Mouse (Mus musculus): ENCODE data around the gene Pomp.

Pomp gene

DNA sequence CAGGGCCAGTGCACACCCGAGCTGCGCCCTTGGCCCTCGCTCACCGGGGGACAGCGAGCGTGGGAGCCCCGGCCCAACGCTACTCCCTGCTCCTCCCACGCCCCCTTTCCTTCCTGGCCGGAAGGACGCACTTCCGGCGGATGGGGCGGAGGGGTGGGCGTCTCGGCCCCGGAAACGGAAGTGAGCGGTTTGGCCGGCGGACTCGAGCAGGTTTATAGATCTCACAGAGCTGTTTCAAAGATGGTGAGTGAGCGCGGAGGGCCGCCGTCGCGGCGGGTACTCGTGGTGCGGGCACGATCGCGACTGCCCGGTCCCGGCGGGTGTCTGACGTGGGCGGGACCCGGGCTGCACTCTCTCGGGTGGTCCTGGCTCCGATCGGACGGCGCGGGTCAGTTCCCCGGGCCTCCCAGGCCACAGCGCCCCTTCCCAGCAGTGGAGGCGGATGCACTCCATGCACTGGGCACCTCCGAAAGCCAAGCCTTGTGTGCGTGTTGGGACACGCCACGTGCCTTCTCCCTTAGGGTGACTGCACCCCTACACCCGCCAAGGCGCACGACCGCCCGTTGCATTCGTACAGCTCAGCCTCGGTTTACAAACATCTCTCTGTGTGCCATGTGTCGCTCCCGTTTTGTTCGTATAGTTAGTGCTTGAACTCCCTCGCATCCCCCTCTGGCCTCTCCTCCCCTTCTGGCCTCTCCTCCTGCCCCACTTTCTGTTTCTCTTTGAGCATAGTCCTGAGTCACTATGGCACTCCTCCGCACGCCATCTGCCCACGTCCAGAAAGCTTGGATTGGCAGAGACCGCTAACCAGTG, at the start of gene Pomp:
Gene Pomp (plus strand): TSS at position 13 of the 813 bp plus-strand sequence.
- peak; percentile 81 for DNase-seq (ENCODE audit: low read depth, low spot score)

DNA sequence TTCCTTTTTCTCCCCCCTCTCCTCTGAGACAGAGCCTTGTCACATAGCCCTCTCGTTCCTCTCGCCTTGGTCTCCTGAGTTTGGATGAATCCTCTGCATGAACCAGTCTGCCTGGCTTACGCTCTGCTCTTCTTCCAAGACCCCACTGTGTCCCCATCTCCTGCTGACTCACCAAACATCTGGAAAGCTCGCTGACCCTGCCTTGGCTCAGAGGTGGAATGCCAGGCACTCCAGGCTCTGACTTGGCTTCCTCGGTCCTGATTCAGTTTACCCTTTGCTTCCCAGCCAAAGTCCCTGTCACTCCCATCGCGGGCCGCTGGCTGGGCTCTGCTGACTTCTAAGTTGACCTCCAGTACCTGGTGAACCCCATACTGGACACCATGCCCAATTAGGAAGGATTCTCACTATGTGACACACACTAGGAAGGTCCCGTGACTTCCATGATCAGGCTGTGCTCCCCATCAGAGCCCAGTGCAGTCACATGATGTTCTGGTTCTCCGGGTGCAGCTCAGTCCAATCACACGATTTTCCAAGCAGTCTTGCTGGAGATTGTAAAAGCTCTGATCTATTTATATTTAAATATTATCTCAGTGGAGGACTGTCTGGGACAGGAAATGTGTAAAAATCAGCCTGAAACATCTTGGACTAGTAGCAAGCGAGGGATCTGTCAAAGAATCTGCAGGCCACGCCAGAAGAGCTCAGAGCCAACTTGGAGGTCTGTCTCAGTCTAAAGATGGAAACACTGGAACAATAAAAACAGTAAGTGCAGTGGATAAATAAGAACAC, 47.8 kb upstream of the Pomp start:
- DNase-seq (ENCODE audit: low read depth, low spot score), result no peak

DNA sequence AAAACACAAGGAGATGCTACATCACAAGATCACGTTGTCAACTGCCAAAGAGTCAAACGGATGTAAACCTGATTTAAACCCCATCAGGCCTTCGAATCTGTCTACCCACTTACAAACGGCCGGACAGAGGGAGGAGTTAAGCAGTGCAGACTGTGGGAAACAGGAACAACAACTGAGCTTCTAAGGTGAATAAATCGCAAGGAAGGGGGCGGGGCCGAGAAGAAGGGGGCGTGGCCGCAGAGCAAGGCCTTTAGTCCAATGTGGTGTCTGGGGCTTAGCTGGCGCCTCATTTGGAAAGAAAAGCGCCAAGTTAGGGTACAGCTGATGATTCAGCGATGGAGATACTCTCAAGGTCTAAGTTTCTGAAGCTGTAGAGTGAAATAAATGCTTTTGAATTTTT, 45.3 kb upstream of the Pomp start:
- DNase-seq (ENCODE audit: low read depth, low spot score), result no peak

DNA sequence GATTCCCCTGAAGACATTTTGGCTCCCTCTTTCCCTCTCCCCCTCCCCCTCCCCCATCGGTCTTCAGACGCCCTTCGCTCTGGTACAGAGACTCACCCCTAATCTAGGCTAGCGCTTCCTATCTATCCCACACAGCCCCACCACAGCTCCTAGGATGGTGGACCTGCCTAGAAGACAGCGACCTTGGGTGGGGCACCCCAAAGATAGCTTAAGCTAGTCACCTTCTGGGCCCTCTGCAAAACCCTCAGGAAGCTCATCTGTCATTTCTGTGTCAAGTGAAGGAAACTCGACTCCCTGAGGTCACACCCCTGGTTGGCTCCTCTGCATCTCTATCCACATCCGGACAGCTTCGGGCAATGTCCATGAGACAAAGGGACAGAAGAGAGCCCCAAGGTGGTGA, 44.7 kb upstream of the Pomp start:
- no peak for DNase-seq (ENCODE audit: low read depth, low spot score)

DNA sequence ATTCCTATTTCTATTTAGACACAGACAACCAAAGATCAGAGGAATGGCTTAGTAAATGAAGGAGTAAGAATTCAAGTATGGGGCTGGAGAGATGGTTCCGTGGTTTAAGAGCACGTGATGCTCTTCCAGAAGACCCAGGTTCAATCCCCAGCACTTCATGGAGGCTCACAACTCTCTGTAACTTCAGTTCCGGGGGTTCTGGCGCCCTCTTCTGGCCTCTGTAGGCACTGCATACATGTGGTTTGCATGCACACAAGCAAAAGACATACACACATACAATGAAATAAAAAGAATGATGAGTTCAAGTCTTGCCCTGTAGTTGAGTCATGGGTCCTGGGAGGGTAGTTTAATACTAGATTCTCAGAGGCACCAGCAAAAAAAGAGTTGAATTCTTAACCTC, 43.8 kb upstream of the Pomp start:
- DNase-seq (ENCODE audit: low read depth, low spot score), result no peak

DNA sequence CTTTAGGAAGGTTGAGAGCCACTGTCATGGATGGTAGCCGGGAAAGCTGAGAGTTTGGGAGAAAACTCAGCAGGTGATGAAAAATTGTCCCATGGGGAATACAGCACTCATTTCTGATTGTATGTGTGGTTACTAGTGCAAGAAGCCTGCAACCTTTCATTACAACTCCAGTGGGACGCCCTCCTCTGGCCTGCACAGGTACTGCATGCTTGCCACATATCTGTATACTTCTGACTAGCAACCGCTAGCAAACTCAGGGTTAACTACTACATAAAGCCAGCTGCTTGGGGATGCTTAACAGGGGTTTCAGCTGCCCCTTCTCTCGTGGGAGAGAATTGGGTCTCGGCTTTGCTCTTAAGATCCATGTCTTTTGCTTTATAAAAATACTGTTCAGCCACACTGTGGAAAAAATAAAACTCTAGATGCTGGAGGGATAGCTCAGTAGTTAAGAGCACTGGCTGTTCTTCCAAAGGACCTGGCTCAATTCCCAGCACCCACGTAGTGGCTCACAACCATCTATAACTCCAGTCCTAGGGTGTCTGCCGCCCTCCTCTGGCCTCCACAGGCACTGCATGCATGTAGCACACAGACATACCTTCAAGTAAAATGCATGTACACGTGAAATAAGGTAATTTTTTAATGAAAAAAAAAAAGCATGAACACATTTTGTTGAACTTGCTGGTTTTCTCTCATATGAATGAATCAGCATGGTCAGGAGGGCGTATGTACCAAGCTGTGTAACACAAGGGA, 42.3 kb upstream of the Pomp start:
- no peak for DNase-seq (ENCODE audit: low read depth, low spot score)

DNA sequence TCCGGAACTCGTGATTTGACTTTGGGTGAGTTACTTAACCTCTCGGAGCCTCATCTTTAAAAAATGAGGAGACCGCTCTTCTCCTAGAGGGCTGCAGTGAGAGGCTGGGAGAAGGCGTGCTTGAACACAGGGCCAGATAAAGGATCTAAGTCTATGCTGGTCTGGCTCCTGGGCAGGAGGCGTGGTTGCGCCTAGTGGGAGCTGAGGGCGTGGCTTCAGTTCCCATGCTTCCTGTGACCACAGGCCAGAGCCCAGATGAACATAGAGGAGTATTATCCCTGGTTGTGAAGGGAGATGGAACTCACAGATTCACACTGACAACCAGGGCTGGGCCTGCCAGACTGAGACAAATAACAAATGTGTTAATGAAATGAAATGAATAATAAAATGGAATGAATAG, 41.4 kb upstream of the Pomp start:
- no peak for DNase-seq (ENCODE audit: low read depth, low spot score)

DNA sequence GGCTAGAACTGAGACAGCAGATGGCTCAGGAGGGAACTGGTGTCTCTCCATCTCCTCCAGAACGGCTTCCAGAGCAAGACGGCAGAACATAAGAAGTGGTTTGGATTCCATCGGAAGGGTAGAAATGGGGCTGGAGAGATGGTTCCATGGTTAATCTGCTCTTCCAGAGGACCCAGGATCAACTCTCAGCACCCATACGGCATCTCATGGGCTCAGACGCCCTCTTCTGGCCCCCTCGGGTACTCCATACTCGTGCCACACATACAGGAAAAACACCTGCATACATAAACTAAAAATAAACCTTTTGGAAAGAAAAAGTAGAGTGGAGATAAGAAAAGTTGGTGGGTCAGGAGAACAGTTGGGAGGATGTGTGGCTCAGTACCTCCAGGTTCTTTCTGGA, 40.4 kb upstream of the Pomp start:
- DNase-seq (ENCODE audit: low read depth, low spot score), result no peak

DNA sequence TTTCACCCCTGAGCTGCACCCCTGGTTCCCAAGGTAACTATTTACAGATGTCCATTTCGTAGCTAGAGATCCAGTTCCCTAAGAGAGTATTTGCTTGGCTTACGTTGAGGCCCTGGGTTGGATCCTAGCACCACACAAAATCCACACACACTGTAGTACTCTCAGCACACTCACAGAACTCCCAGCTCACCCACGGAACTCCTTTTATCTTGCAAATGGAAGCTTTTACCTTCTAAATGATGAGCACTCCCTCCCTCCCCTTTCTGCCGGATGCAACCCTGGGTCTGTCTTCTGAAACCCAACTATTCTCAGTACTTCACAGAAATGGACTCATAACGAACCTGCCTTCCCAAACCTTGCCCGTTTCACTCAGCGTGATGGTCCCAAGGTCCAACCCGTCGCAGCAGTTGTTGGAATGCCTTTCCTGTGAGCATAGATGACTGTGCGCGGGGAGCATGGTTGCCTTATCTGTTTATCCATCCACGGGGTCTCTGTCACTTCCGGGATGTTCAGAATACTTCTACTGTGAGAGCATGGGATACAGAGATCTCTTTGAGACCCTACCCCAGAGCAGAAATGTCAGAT, 36.1 kb upstream of the Pomp start:
- DNase-seq (ENCODE audit: low read depth, low spot score), result no peak

DNA sequence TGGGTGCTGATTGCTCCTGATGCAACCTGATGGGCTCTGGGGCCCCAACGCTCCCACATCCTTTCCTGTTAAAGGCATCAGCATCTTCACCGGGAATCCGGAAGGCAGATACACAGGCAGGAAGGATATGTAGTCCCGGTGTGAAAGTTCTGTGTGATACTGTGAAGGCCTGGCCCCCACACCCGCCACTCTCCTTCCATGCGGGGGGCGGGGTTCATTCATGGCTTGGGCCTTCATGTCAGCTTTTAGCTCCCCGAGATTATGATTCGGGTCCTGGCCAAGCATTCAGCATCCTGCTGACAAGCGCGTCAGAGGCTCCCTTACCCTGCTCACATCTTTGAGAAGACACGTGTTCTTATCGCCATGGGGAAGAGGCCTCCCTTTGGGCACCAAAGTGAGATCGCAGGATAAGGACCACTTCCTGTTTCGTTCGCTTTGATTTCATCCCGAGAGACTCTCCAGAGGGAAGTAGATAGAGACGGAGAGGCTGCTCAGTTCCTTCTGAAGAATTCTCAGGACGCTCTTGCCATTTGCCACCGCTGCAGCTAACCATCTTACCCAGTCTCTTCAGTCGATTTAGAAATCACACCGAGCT, 34.8 kb upstream of the Pomp start:
- no peak for DNase-seq (ENCODE audit: low read depth, low spot score)

DNA sequence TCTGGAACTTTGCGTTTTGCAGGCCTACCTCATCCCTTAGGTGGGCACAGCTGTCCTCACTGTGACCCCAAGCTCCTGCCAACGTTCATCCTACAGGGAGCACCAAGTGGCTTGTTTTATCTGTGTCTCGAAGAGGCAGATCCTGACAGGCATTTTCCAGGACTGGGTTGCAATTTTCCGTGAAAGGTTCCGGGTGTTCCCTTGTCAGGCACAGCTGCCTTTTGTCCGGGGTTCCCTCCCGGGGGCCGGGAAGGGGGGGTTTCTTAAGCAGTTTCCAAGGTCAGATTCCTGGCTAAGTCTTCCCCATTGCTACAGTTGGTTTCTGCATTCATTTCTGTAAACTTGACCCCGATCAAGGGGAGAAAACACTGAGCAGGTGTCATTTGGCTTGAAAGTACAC, 34.2 kb upstream of the Pomp start:
- DNase-seq (ENCODE audit: low read depth, low spot score), result no peak

DNA sequence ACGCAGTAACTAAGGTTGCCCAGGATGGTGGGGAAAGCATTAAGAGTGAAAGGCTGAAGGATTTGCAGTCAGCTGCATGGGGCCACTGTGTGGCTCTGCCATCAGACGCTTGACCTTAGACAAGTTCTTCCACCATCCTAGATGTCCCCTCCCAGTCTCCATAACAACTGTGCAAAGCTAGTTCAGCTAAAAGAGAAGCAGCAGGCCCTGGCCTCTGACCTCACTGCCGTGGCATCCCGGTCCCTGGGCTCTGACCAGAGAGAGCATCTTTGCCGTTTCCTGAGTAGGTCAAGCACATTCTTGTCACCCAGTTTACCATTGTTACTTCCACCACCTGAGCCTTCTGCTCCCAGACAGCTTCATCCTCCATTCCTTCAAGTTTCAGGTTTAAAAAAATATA, 33.7 kb upstream of the Pomp start:
- no peak for DNase-seq (ENCODE audit: low read depth, low spot score)

DNA sequence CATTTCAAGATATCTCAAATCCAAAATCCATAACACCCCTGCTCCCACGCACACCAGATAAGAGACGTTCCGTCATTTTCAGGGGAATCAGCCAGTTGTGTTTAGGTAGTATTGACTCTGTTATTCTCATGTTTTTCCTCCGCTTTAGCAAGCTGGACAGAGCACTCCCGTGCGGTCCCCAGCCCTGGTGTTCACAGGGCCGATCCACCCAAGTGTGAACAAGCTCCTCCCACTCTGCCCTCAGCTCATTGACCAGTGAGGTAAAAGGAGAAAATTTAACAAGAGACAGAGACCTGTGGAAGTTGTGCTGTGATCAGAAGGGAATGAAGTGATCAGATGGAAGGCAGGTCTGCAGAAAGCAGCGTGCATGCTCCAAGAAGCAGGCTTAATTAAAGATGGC, 31.4 kb upstream of the Pomp start:
- no peak for DNase-seq (ENCODE audit: low read depth, low spot score)

DNA sequence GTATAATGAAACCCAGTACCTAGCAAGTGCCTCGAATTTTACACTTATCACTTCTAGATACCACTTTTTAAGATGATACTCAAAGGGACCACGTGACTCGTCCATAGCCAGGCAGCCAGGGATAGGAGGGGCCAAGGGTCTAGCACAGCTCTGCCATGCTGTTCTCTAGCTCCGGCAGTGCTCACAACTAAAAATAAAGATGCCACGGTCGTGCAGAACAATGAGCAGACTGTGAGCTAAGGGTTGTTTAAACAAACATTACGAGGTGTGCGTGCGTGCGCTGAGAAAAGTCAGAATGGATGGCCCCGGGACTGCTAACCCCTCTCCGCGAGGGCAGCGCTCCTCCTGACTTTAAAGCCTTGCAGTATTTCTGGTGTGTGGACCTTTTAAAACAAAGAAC, 27.4 kb upstream of the Pomp start:
- no peak for DNase-seq (ENCODE audit: low read depth, low spot score)

DNA sequence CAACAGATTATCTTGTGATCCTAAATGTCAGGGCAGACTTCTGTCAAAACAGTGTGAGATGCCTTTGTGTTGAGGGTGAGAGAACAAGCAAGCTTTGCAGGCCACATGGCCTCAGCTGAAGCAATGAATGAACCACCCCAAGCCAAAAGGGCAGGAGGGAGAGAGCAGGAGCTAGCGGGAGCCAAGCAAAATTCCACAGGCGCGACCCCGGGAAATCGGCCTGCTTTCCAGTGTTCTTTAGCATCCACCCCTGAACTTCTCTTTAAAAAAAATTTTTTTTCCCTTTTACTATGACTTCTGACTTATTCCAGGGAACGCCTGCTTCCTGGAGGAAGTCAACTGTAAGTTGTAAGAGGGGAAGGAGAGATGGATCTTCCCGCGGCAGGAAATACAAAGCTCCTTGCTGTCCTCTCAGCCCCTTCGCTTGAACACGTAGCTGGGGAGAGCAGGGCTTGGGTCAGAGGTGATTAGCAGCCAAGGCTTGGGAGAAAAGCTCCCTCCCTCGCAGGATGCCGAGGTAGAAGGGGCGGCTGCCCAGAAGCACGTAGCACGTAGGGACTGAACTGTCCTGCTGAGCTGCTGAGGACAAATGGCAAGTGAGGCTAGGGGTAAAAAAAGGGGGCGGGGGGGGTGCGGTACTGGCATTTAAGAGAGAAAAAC, 25.3 kb upstream of the Pomp start:
- DNase-seq (ENCODE audit: low read depth, low spot score), result no peak

DNA sequence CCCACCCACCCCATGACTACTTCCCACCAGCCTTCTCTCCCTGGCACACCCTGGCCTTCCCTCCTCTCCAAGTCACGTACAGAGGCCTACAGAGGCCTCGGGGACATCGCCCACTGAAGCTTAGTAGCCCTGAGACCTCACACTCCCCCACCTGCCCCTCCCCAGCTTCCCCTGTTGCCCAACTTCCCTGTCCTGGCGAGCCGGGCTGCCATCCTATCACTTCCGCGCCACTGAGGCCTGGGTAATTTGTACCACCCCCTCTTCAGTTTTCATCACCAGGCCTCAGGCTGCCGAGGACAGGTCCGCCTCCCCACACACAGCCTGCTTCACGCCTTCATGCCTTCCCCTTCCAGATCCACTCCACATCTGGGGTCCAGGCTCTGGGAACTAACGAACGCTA, 20.8 kb upstream of the Pomp start:
- DNase-seq (ENCODE audit: low read depth, low spot score), result no peak

DNA sequence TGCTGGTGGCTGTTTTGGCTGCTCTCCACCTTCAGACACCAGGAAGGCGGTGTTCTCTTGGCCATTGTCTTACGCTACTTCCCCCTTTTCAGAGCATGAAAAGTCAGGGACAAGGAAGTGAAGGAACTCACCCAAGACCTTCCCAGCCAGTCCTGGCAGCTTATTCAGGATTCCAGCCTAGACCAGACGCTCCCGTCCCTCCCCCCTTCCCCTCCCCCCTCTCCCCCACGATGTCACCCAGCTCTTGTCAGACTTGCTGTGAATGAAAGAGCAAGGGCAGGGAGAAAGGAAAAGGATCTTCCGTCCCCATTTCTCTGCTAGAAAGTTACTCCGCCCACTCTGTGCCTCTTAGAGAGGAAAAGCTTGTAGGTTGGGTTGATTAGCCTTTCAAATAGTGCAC, 16.9 kb upstream of the Pomp start:
- no peak for DNase-seq (ENCODE audit: low read depth, low spot score)

DNA sequence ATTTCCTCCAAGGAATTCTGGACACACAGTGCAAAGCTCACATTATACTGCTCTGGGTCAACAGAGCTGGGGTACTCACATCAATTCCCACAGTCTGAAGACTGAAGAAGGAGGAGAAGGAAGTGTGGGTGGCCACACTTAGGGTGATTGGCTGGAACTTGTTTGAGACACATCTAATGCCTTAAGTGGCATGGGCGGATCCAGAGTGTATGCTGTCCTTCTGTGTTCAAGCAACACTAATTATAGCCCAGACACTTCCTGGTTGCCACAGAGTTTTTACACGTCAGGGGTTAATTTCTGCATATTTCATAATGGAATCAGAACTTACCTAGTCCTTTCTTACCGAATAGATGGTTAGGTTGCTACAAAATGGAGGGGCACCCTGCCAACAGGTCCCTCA, 14.9 kb upstream of the Pomp start:
- no peak for DNase-seq (ENCODE audit: low read depth, low spot score)

DNA sequence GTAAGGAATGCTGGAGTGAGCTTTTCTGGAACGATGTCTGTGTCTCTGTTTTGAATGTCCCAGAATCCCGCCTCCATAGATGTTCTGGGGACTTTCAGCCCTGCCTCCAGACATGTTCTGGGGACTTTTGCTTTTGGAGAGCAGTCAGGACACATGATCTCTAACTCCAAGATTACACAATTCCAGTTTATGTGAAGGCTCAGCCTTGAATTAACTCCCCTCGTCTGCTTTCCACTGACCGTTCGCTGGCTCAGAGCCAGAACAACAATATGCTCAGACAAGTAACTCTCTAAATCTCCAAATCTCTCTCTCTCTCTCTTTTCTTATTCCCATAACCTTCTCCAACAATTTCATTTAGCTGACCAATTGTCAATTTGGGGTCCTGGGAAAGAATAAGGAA, 12.9 kb upstream of the Pomp start:
- no peak for DNase-seq (ENCODE audit: low read depth, low spot score)

DNA sequence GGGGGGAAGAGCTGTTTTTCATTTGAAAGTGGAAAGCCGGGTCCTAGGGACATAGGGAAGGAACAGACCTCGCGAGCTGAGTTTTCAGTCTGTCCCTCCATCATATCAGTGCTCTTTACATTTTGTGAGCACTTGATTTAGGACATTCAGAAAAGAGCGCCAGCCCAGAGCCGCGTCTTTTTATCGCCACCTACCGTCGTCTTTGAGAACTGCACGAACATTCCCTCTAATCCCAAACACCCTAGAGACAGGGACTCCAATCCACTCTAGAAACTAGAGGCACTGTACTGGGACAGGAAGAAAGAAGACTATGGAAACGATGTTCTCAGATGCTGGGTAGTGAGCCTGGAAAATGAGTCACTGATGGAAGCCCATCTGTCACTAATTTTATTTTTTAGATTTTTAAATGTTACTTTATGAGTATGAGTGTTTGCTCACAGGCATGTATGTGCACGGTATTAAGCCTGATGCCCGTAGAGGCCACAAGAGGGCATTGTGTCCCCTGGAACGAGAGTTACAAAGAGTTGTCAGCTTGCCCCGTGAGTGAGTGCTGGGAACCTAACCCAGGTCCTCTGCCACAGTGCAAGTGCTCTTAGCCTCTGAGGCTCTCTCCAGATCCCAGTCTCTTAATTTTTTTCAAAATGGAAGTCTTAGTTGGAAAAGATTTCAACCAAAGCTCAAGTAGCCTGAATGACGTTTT, 11.9 kb upstream of the Pomp start:
- peak; percentile 60 for DNase-seq (ENCODE audit: low read depth, low spot score)

DNA sequence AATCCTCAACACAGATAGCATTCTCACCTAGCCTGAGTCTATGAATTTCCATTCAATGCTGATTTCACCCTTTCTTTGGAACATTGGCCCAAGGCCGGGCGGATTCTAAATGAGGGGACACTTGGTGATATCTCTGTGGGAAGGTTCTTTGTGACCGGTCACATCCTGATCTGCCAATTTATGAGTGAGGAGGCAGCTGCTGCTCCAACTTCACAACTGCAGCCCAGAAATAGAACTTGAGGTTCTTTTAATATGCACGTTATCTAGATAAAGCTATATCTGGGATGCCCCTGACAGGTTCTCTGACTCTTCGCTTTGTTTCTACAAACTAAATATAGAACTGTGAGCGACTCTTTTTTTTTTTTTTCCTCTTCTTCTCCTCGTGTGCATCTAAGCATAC, 10.1 kb upstream of the Pomp start:
- DNase-seq (ENCODE audit: low read depth, low spot score), result no peak
